Mouse (Mus musculus): ENCODE measurements around the gene Lrrc8b.

Lrrc8b gene

GRCm38 (mm10) chr5:105415198-105415791 lies at the start of gene Lrrc8b:
Gene Lrrc8b (plus strand): TSS chr5:105415775.
- DNase-seq (ENCODE audit: low spot score in 2 of 2), result peak; percentile 79 to 82

DNA sequence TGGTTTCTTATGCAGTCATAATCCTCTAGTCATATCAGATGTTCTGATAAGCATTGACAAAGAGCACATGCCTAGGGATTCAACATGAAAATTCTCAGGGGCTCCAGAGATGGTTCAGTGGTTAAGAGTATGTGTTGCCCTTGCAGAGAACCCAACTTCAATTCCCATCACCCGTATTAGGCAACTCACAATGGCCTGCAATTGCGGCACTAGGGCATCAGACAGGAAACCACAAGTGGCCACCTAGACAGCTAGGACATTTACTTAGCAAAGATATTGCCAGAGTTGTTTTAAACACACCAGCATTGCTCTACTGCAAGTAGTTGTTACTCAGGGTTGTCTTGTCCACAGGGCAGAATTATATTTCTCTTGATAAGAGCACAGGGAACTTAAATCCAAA lies 34.1 kb upstream of the Lrrc8b start:
- no peak for DNase-seq (ENCODE audit: low spot score in 2 of 2)

- DNase-seq (ENCODE audit: low spot score in 2 of 2), result no peak
Observed at GRCm38 (mm10) chr5:105390346-105390745, 25.2 kb upstream of the Lrrc8b start.

DNA sequence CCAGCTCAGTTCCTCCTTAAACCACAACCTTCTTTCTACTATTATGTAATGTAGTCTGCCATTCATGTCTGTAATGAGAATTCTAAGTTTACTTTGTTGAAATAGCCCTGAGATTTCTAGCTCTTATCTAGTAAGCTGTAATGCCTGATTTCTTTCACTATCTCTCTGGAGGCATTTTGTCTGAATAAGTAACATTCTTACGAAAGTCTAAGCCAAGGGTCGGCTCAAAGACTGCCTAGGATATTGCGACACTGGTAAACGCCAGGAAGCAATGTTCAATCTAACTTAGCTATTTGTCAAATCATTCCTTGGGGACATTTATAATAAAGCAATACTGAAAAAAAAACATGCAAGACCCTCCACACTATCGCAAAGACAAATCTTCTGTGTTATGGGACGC lies 21.8 kb upstream of the Lrrc8b start:
- no peak for DNase-seq (ENCODE audit: low spot score in 2 of 2)

GRCm38 (mm10) chr5:105395188-105395587 lies 20.4 kb upstream of the Lrrc8b start:
- no peak for DNase-seq (ENCODE audit: low spot score in 2 of 2)

DNA sequence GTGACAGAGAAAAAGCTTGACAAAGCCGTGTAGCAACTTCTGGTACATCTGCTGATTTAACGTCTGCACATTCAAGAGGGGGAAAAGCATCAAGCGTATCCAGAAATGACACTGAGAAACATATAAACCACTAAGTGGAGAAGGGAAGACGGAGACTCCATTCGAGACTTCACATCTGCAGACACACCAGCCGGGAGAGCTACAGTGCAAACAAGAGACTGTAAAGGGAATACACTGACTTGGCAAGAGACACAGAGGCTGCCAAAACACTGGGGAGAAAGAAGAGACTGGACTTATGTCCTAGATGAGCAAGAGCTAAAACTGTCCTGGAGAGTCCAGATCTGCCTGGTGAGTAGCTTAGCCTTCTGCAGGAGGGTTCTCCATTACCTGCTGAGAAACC lies 16.6 kb upstream of the Lrrc8b start:
- DNase-seq (ENCODE audit: low spot score in 2 of 2), result no peak

GRCm38 (mm10) chr5:105399631-105400423 lies 15.7 kb upstream of the Lrrc8b start:
- peak; percentile 91 for DNase-seq (ENCODE audit: low spot score in 2 of 2)

GRCm38 (mm10) chr5:105400424-105401375 lies 14.9 kb upstream of the Lrrc8b start:
- DNase-seq (ENCODE audit: low spot score in 2 of 2), result peak; percentile 39 to 55

- no peak for DNase-seq (ENCODE audit: low spot score in 2 of 2)
Observed at GRCm38 (mm10) chr5:105401536-105401935, 14.0 kb upstream of the Lrrc8b start.

- DNase-seq (ENCODE audit: low spot score in 2 of 2), result peak; percentile 93 to 95
Observed at GRCm38 (mm10) chr5:105404961-105405360, 10.6 kb upstream of the Lrrc8b start.

GRCm38 (mm10) chr5:105407661-105408060 lies 7.9 kb upstream of the Lrrc8b start:
- DNase-seq (ENCODE audit: low spot score in 2 of 2), result no peak

GRCm38 (mm10) chr5:105409092-105409491 lies 6.5 kb upstream of the Lrrc8b start:
- no peak for DNase-seq (ENCODE audit: low spot score in 2 of 2)

GRCm38 (mm10) chr5:105410521-105411293 lies 4.9 kb upstream of the Lrrc8b start:
- DNase-seq (ENCODE audit: low spot score in 2 of 2), result peak in 1 of 2 experiments; percentile 12

- no peak for DNase-seq (ENCODE audit: low spot score in 2 of 2)
Observed at GRCm38 (mm10) chr5:105411294-105411570, 4.3 kb upstream of the Lrrc8b start.

- DNase-seq (ENCODE audit: low spot score in 2 of 2), result no peak
Observed at GRCm38 (mm10) chr5:105411768-105412167, 3.8 kb upstream of the Lrrc8b start.

DNA sequence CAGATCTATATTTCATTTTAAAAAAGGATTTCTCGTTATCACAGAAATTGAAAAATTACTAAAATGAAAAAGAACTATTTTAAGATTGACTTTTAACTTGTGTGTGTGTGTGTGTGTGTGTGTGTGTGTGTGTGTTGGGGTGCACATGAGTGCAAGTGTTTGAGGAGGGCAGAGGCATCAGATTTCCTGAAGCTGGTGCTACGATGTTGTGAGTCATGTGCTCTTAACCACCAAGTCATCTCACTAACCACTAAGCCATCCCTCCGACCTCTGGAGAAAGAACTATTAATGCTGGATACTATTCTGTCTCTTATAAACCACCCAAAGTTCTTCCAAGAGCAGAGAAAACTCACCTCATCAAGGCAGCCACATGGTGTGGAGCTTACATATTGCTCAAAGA lies 2.9 kb upstream of the Lrrc8b start:
- no peak for DNase-seq (ENCODE audit: low spot score in 2 of 2)

DNA sequence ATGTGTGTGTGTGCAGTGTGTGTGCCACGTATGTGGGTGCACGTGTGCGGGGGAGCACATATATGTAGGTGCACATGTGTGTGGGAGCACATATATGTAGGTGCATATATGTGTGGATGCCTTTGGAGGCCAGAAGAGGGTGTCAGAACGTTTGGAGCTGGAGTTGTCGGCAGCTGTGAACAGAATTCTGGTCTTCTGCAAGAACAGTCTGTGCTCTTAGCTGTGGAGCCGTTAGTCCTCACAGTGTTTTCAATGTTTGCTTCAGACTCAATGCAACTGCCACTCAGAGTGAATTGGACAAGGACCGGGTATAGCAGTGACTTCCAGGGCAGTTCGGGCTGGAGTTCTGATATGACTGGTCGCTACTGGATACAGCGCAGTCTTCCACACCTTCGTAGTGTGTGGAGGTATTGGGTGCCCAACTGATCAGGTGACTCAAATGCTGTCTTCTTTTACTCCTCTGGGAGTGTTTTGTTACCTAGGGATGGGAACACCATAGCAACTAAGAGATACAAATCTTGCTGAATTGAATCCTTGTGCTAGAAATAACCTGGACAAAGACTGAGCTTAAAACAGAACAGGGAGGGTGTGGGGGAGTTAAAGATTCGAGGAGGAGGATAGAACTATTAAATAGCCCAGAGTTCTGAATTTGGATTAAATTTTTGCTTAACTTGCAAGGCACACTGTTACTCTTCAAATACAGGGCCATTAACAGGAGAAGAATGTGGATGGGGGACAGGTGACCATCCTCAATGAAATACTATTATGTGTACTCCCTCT lies 1.0 kb upstream of the Lrrc8b start:
- no peak for DNase-seq (ENCODE audit: low spot score in 2 of 2)

DNA sequence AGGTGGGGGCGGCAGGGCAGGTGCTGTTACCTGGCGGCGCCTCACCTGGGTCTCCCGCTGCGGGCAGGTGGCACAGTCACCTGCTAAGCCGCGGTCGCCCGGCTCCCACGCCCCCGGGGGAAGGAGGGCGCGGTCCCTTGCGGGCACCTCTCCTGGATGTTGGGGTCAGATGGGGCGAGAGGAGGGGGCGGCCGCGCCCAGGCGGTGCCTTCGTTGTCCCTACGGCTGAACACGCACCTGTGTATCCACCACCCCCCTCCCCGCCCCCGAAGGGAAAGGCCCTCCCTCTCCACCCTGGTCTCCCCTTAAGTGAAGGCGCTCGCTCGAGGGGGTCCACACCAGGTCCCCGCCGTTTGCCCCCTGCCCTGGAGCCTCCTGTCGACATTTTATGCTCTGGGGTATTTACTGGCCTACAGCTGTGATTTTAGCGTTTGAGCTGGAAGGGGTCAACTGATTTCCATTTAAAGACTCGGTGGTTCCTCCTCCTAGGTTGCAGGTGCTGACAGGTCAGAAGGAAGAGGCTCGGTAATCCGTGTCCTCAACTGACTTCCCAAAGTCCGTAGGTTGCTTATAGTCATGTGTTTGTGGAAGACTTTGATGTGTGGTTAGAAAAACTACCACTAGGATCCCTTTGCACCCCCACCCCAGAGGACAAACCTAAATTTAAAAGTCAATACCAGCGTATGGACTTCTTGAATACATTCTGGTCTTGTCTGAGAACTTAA lies 538 bp downstream of the Lrrc8b start:
- no peak for DNase-seq (ENCODE audit: low spot score in 2 of 2)

DNA sequence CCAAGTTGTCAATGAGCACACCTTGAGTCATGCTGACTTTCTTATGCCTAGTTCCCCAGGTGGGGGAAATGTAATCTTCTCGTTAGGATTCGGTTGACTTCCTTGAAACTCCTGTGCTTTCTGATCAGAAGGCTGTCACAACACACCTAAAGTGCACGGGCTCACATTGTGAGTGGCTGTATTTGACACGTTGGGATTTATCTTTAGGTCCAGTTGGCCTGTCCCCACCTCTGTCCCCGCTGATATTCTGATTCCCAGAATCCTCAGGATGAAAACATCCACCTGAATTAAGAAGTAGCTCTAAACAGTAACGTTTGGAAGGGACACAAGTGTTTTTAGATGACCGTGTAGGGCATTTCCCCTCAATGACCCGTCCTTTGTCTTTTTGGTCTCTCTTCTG lies 1.6 kb downstream of the Lrrc8b start:
- no peak for DNase-seq (ENCODE audit: low spot score in 2 of 2)

DNA sequence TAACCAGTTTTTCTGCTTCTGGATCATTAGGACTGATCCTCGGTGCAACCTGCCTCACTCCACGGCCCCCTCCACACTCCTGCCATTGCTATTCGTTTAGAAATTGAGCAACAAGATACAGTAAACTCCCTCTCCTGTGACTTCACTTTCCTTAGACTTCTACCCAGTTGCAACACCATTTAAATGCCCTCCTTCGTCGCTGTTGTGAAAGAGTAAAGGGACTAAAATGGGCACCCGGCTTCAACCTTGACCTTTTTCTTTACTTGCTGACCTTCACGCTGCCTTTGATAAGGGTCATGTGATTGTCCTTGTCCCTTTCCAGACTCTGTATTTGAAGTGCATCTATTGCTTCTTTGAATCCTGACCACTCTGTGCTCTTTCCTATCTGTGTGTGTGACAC lies 2.8 kb downstream of the Lrrc8b start:
- DNase-seq (ENCODE audit: low spot score in 2 of 2), result no peak
